ENCODE assay signal across 10 mouse cellular contexts in genomic region chr19:47988880-47989574, GRCm38 (mm10). TPM values are rescaled to one million over a fixed set of nuclear protein-coding genes. Genes with fewer than 3 reads are reported as not detected.
DNase-seq lines count a peak whose midpoint lies in the region; ATAC-seq lines count a peak whose summit lies in the region.
"Had no signal": no experiment of that assay in that cellular context is flagged by ENCODE, and none has a peak within 500 bp of the region (broad histone marks: within the 10 kb centered on the region; RNA-seq: fewer than 3 reads in every experiment).

No protein-coding gene starts in this region.

- H3K9ac ChIP-seq in midbrain, embryonic 11.5 days (ENCODE audit: low read length): no peak overlapping the region
- no peak overlapping the region for H3K9ac ChIP-seq in midbrain, embryonic 16.5 days (ENCODE audit: low read depth, low read length)
- no peak overlapping the region for H3K9ac ChIP-seq in hindbrain, embryonic 13.5 days

- H3K4me1 ChIP-seq in midbrain, embryonic 11.5 days (ENCODE audit: control insufficient read depth, insufficient read depth, low read length): no peaks in the 10 kb centered on the region
- H3K4me1 ChIP-seq in midbrain, embryonic 16.5 days (ENCODE audit: control insufficient read depth, insufficient read depth, low read length): no peaks in the 10 kb centered on the region
- peaks cover 18% of the 10 kb centered on the region for H3K4me1 ChIP-seq in hindbrain, embryonic 13.5 days (replicated peaks)

- no peak overlapping the region for H3K4me3 ChIP-seq in midbrain, embryonic 11.5 days (ENCODE audit: low read depth, low read length)
- no peak overlapping the region for H3K4me3 ChIP-seq in midbrain, embryonic 16.5 days (ENCODE audit: low read depth, low read length)
- H3K4me3 ChIP-seq in hindbrain, embryonic 13.5 days: no peak overlapping the region

- DNase-seq in frontal cortex, postnatal 14 days (ENCODE audit: low spot score in 2 of 2): no peak
- DNase-seq in midbrain, embryonic 11.5 days (ENCODE audit: low spot score, missing footprints): peak; percentile 81
- peak; percentile 28 for DNase-seq in retina, embryonic 14.5 days (ENCODE audit: low spot score)
- no peak for DNase-seq in ovary, adult 18-20 months (ENCODE audit: low spot score)
- DNase-seq: cerebellum, adult 9-11 months; liver; lung, adult 2 months had no signal

- peak; percentile 41; the same call in 1 of the 2 replicates for ATAC-seq in frontal cortex, adult (ENCODE audit: low TSS enrichment)
- ATAC-seq in midbrain, embryonic 11.5 days (ENCODE audit: low FRiP score): peak; percentile 52
- ATAC-seq in midbrain, embryonic 16.5 days: no peak
- ATAC-seq in hindbrain, embryonic 13.5 days (ENCODE audit: low FRiP score): peak; percentile 59

- H3K9me3 ChIP-seq in midbrain, embryonic 11.5 days (ENCODE audit: control insufficient read depth, low read length): no peaks in the 10 kb centered on the region
- no peaks in the 10 kb centered on the region for H3K9me3 ChIP-seq in midbrain, embryonic 16.5 days (replicated peaks; ENCODE audit: control insufficient read depth, low read length, poor library complexity, severe bottlenecking)
- H3K9me3 ChIP-seq in hindbrain, embryonic 13.5 days: no peaks in the 10 kb centered on the region

- no peak overlapping the region for H3K27ac ChIP-seq in midbrain, embryonic 11.5 days (ENCODE audit: low read depth, low read length)
- H3K27ac ChIP-seq in midbrain, embryonic 16.5 days (ENCODE audit: low read length): no peak overlapping the region
- H3K27ac ChIP-seq in hindbrain, embryonic 13.5 days: peak overlapping the region; percentile 40; the same call in 1 of the 2 replicates

- no peak overlapping the region for H3K4me2 ChIP-seq in midbrain, embryonic 11.5 days
- no peak overlapping the region for H3K4me2 ChIP-seq in midbrain, embryonic 16.5 days (ENCODE audit: low read length)
- no peak overlapping the region for H3K4me2 ChIP-seq in hindbrain, embryonic 13.5 days

- WGBS in midbrain, embryonic 11.5 days: 68% methylated on average over 13 of the region's 13 CpGs
- WGBS in midbrain, embryonic 16.5 days: 57% methylated on average over 13 of the region's 13 CpGs
- WGBS in hindbrain, embryonic 13.5 days: 52% methylated on average over 13 of the region's 13 CpGs

- no peaks in the 10 kb centered on the region for H3K27me3 ChIP-seq in midbrain, embryonic 11.5 days (ENCODE audit: control insufficient read depth, insufficient read depth, low read length)
- no peaks in the 10 kb centered on the region for H3K27me3 ChIP-seq in midbrain, embryonic 16.5 days (ENCODE audit: control insufficient read depth, insufficient read depth, low read depth, low read length)
- H3K27me3 ChIP-seq in hindbrain, embryonic 13.5 days: peaks cover 2% of the 10 kb centered on the region; the same call in 1 of the 2 replicates

- no peaks in the 10 kb centered on the region for H3K36me3 ChIP-seq in midbrain, embryonic 11.5 days (ENCODE audit: control insufficient read depth, insufficient read depth, low read length)
- no peaks in the 10 kb centered on the region for H3K36me3 ChIP-seq in midbrain, embryonic 16.5 days (ENCODE audit: control insufficient read depth, insufficient read depth, low read length)
- H3K36me3 ChIP-seq in hindbrain, embryonic 13.5 days: no peaks in the 10 kb centered on the region

RNA-seq across cellular contexts. Expression of gene Cfap58, which starts 51.6 kb away (rescaled TPM):
- 0.14 and 0.20 TPM in 2 replicates for polyA plus RNA-seq in midbrain, embryonic 11.5 days (2014; fragmentation: Nextera tagmentation; extraction: Ambion mirVana)
- polyA plus RNA-seq in midbrain, embryonic 16.5 days (2015; fragmentation: Nextera tagmentation; extraction: Ambion mirVana): 0.57 and 0.90 TPM in 2 replicates
- polyA plus RNA-seq in hindbrain, embryonic 13.5 days (2015; fragmentation: Nextera tagmentation; extraction: Ambion mirVana): 0.78 and 1.3 TPM in 2 replicates

Comparison
In these comparisons a context has a peak if more than half of its experiments do, and no peak if none do; other contexts are left out.
1. DNase-seq: peak in midbrain, embryonic 11.5 days (single experiment) and retina, embryonic 14.5 days (single experiment); none in frontal cortex, postnatal 14 days (0 of 2) and ovary, adult 18-20 months (single experiment).